Mouse (Mus musculus) liver, embryonic 14.5 days (tissue): ENCODE results near the gene Eid2.

Experiments used
- CTCF ChIP-seq: IDR thresholded peaks from 2 replicates; pipeline ENCODE4 v1.5.1; 2016; ENCODE audit warnings: antibody characterized with exemption, low read depth, control low read depth
- EP300 ChIP-seq: IDR thresholded peaks from 2 replicates; pipeline ENCODE4 v1.6.1; 2016; ENCODE audit warnings: antibody characterized with exemption, low read depth

- TF ChIP-seq CTCF (no peak), EP300 (no peak)
These were observed 895 bp downstream of the Eid2 start for GRCm38 (mm10) chr7:28268576-28268975.
